Mouse (Mus musculus) regulatory T cell (primary cell): ENCODE results near the gene Gtf2b.

Experiments used
- in situ Hi-C: fragments of 300-600 bp; cut with MboI, MseI; formaldehyde crosslinking; loops from one replicate; pipeline ENCODE4 v1.15.1; 2025; ENCODE audit warnings: high pct_unique_total_duplicates

Gene Gtf2b

DNA sequence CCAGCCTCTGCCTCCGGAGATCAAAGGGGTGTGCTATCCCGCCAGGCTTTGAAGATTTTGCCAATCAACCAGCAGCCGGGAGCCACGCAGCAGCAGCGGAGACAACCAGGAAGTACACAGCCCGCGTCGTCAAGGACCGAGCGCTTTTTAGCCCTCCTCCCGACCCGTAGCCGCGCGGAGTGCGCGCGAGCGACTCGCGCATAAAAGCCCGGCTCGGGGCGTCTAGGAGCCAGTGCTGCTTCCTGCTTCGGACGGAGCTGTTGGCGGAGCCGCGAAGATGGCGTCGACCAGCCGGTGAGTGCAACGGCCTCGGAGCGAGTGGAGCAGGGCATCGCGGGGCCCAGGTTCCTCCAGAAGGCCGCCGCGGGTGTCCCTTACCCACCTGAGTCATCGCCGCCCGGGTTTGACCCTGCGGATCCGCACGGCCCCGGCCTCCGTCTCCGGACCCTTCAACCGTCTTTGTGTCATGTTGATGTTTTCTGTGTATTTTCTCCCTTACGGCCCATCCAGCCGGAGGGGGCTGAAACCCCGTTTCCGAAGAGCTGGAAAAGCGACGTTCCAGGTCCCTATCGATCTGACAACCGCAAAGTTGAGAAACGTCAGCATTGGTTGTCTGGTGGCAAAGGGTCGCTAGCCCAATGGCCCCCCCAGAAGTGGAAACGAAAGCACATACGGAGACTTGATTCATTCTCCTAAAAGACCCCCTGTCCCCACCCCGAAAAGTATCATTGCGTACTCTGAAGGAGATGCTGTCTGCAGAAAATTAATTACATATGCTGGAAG lies at the start of gene Gtf2b:
TSS of gene Gtf2b (plus strand) at position 51 of the 783 bp plus-strand sequence.
- in situ Hi-C loops: loop anchor here (25.0 kb wide), 1 partner anchor 1447 kb away; the partner anchor contains the start of gene Lmo4

DNA sequence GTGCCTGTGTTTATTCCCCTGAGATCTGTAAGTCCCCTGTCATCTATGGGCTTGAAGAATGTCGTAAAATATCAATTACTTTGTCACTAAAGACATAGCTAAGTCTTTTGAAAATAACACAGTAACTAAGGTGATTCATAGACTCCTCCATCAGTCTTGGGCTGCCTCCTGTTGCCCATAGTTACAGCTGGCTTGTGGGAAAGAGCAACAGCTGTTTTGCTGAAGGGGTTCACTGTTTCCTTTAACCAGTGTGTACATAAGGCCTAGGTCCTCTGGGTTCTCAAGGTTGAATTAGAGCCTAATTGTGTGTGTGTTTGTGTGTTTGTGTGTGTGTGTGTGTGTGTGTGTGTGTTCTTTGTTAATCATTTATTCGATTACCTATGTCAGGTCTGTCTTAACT lies 39.4 kb upstream of the Gtf2b start:
- in situ Hi-C loops: no loop called here

GRCm38 (mm10) chr3:142725969-142726672 lies 38.7 kb upstream of the Gtf2b start:
- in situ Hi-C loops: no loop called here

- in situ Hi-C loops: no loop called here
These were observed 30.6 kb upstream of the Gtf2b start for GRCm38 (mm10) chr3:142734291-142734690.

- in situ Hi-C loops: no loop called here
These were observed 23.9 kb upstream of the Gtf2b start for GRCm38 (mm10) chr3:142740896-142741295.

DNA sequence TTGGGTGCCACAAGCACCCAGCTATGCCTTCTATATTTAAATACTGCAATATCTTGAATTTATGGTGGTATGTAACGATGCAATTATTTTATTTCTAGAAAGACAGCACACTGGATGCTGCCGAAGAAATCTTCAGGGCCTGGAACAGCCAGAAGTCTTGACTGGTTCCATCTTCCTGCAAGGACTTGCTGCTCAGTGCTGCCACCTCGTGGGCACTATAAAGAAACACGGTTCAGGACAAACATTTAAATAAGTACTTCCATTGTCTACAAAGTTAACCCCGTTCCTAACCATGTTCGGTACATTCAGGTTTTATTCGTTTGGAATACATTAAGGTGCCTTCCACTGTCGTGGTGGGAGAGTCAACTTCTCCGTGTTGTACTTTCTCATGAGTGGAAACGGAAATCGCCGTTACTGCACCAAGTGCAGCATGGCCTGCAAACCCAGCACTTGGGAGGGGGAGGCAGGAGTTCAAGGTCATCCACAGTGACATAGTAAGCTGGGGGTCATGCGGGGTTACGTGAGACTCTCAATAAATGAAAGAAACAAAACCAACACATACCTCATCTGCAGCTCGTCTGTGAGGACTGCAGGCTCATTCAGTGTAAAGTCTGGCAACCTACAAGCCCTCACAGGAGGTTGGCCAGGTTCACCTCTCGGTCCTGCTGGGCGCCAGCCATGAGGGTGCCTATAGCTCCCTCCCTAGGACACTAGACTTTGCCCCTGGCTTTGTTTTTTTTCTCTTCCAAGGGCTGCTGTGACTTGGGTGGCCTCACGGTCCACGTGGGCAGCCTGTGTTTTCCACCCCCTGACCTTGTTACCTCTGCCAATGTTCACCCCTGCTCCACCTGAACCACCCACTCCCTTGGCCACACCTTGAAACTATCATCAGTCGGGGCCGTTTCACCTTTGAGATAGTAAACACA lies 20.6 kb upstream of the Gtf2b start:
- in situ Hi-C loops: no loop called here

DNA sequence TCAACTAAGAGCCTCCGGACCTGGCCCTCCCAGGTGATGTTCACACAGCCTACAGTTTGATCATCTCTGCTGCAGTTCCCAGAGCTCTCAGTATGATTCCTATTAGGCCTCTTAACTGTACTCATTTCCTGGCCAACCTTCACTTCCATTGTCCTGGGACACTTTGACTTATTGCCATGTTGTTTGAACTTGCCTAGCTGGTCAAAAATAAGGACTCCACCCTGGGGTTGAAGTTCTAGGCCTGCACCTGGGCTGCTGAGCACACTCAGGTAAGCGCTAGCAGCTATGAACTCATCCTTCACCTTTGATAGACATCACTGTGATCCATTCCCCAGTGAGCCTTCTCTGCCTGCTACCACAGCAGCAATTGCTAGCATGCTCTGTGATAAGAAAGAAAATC lies 19.8 kb upstream of the Gtf2b start:
- in situ Hi-C loops: no loop called here

DNA sequence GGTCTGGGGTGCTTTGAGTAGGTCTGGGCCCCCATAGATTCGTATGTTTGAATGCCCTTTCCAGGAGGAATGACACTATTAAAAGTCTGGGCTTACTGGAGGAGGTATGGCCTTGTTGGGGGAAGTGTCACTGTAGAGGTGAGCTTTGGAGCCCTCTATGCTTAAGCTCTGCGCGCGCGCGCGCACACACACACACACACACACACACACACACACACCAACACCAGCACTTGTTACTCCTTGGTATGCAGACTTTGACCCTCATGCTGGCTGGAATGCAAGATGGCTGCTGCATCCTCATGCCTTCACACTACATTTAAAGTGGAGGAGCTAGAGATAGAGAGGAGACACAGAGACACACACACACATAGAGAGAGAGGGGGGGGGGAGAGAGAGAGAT lies 17.2 kb upstream of the Gtf2b start:
- in situ Hi-C loops: no loop called here

GRCm38 (mm10) chr3:142749131-142749530 lies 15.7 kb upstream of the Gtf2b start:
- in situ Hi-C loops: no loop called here

GRCm38 (mm10) chr3:142755132-142755867 lies 9.5 kb upstream of the Gtf2b start:
- in situ Hi-C loops: loop anchor here (25.0 kb wide), 1 partner anchor 1457 kb away; the partner anchor contains the start of gene Lmo4

DNA sequence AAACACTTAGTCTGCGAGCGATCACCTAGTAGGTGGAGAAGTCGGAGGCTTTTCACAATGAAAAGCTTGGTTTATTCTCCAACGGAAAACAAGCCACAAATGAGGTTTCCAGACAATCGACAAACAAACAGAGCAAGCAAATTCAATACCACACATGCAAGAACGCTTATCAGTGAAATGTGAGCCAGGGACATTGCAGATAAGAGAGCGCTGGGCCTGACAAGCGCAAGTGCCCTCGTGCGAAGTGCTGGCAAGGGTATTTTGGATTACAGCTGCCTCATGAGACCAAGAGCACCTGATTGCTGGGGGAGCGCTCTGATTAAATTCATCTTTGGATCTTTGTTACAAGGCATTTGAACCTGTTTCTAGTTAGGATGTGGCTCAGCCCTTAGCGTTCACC lies 7.0 kb upstream of the Gtf2b start:
- in situ Hi-C loops: loop anchor here (25.0 kb wide), 1 partner anchor 1454 kb away; the partner anchor contains the start of gene Lmo4

- in situ Hi-C loops: loop anchor here (25.0 kb wide), 1 partner anchor 1454 kb away; the partner anchor contains the start of gene Lmo4
These were observed 6.3 kb upstream of the Gtf2b start for GRCm38 (mm10) chr3:142758593-142758992.

- in situ Hi-C loops: loop anchor here (25.0 kb wide), 1 partner anchor 1452 kb away; the partner anchor contains the start of gene Lmo4
These were observed 4.5 kb upstream of the Gtf2b start for GRCm38 (mm10) chr3:142760356-142760755.

- in situ Hi-C loops: loop anchor here (25.0 kb wide), 1 partner anchor 1447 kb away; the partner anchor contains the start of gene Lmo4
These were observed 927 bp downstream of the Gtf2b start for GRCm38 (mm10) chr3:142765778-142766165.

DNA sequence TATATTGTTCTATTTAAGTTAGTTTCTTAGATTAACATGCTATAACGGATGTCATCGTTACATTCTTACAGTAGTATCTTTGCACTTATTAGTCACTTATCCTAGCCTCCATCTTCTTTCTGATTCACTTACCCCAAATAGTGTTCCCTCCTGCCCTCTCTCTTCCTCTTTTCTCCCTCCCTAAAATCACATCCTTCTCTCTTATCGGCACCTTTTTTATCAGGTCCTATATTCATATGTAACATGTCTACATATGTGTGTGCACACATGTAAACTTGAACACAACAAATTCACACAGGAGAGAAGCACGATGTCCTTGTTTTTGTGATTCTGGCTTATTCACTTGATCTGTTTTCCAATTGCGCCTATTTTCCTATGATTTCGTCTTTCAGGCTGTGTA lies 3.7 kb downstream of the Gtf2b start:
- in situ Hi-C loops: loop anchor here (25.0 kb wide), 1 partner anchor 1444 kb away; the partner anchor contains the start of gene Lmo4

DNA sequence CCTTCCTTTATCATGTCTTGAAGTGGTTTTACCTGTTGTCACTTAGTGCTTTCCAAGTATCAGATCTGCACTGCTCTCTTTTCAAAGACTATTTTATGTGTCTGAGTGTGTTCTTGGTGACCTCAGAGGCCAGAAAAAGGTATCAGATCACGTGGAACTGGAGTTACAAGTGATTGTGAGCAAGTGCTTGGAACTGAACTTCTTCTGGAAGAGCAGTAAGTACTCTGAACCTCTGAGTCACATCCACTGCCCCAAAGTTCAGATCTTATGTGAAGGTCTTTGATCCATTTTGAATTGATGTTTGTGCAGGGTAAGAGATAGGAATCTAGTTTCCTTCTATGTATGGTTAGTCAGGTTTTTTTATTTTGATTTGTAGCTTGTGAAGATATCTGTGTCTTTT lies 5.7 kb downstream of the Gtf2b start:
- in situ Hi-C loops: loop anchor here (25.0 kb wide), 1 partner anchor 1442 kb away; the partner anchor contains the start of gene Lmo4

GRCm38 (mm10) chr3:142773538-142774191 lies 8.8 kb downstream of the Gtf2b start:
- in situ Hi-C loops: loop anchor here (25.0 kb wide), 1 partner anchor 1439 kb away; the partner anchor contains the start of gene Lmo4

DNA sequence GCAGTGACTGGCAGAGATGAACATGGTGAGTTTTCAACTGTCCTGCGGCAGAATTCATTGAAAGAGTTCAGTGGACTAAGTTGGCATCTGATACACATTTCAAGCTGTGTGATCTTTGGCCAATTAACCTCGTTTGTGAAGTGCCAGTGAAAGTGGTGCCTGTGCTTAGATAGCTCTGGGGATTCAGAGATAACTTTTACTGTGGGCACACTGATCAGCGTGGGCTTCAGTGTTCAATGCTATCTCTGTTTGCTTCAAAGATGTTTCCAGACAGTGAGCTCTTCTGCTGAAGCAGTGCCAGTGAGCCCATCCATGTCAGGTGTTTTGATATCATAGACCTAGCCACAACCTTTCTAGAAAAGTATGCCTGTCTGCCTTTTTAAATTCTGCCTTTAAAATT lies 12.4 kb downstream of the Gtf2b start:
- in situ Hi-C loops: no loop called here

GRCm38 (mm10) chr3:142786423-142787072 lies 21.7 kb downstream of the Gtf2b start:
- in situ Hi-C loops: no loop called here
